Mouse (Mus musculus): ENCODE results near the gene Clec4e. TPM values are rescaled to one million over a fixed set of nuclear protein-coding genes. Genes with fewer than 3 reads are reported as not detected.

Clec4e gene
- polyA plus RNA-seq (2015; fragmentation: Illumina TruSeq; extraction: RNeasy Lipid Tissue Mini Kit (QIAGEN cat#74804); ENCODE audit: low read depth, low replicate concordance), result not detected

GRCm38 (mm10) chr6:123289753-123290152 lies at the start of gene Clec4e:
Gene Clec4e (minus strand): TSS chr6:123289870.

GRCm38 (mm10) chr6:123308033-123308432 lies 18.4 kb upstream of the Clec4e start, which contains the start of gene Vmn2r19:
Gene Vmn2r19 (plus strand): TSS chr6:123308333.

GRCm38 (mm10) chr6:123261555-123262161 lies 28.0 kb downstream of the Clec4e start, which contains the start of gene Clec4d:
Gene Clec4d (plus strand): TSS chr6:123262111.

Other genes with a start within 250 kb of the Clec4e start
- not detected for gene Clec4b1, start 239.9 kb downstream of the Clec4e start, polyA plus RNA-seq (2015; fragmentation: Illumina TruSeq; extraction: RNeasy Lipid Tissue Mini Kit (QIAGEN cat#74804); ENCODE audit: low read depth, low replicate concordance)
- 2.7 TPM for gene Clec4a2, start 183.4 kb downstream of the Clec4e start, polyA plus RNA-seq (2015; fragmentation: Illumina TruSeq; extraction: RNeasy Lipid Tissue Mini Kit (QIAGEN cat#74804); ENCODE audit: low read depth, low replicate concordance)
- not detected for gene Clec4b2, start 117.0 kb downstream of the Clec4e start, polyA plus RNA-seq (2015; fragmentation: Illumina TruSeq; extraction: RNeasy Lipid Tissue Mini Kit (QIAGEN cat#74804); ENCODE audit: low read depth, low replicate concordance)
- gene Clec4n, start 60.0 kb downstream of the Clec4e start, polyA plus RNA-seq (2015; fragmentation: Illumina TruSeq; extraction: RNeasy Lipid Tissue Mini Kit (QIAGEN cat#74804); ENCODE audit: low read depth, low replicate concordance), result 0.77 TPM
- gene Clec4d, start 27.8 kb downstream of the Clec4e start, polyA plus RNA-seq (2015; fragmentation: Illumina TruSeq; extraction: RNeasy Lipid Tissue Mini Kit (QIAGEN cat#74804); ENCODE audit: low read depth, low replicate concordance), result not detected
- gene Vmn2r19, start 18.5 kb upstream of the Clec4e start, polyA plus RNA-seq (2015; fragmentation: Illumina TruSeq; extraction: RNeasy Lipid Tissue Mini Kit (QIAGEN cat#74804); ENCODE audit: low read depth, low replicate concordance), result not detected
- gene Vmn2r20, start 128.2 kb upstream of the Clec4e start, polyA plus RNA-seq (2015; fragmentation: Illumina TruSeq; extraction: RNeasy Lipid Tissue Mini Kit (QIAGEN cat#74804); ENCODE audit: low read depth, low replicate concordance), result not detected
- gene Vmn2r21, start 243.5 kb upstream of the Clec4e start, polyA plus RNA-seq (2015; fragmentation: Illumina TruSeq; extraction: RNeasy Lipid Tissue Mini Kit (QIAGEN cat#74804); ENCODE audit: low read depth, low replicate concordance), result not detected

Measured in brain, adult 10 weeks (tissue).